Mouse (Mus musculus): ENCODE results near the gene Arhgap24. TPM values are rescaled to one million over a fixed set of nuclear protein-coding genes. Genes with fewer than 3 reads are reported as not detected.
A peak's percentile ranks its signal among the peaks of the same experiment; 100 is the strongest.

Gene Arhgap24
- polyA plus RNA-seq, 1 experiment from 2014 or later: 5.3 TPM

- H3K9me3 ChIP-seq: no peaks in the 10 kb centered on the region
- ATAC-seq: no peak
- H3K4me2 ChIP-seq (replicated peaks): no peak overlapping the region
- no peaks in the 10 kb centered on the region for H3K27me3 ChIP-seq
- H3K4me3 ChIP-seq (replicated peaks): no peak overlapping the region
- 78% methylated on average over 4 of the region's 4 CpGs for WGBS
- H3K36me3 ChIP-seq: no peaks in the 10 kb centered on the region
- no peak overlapping the region for H3K9ac ChIP-seq (replicated peaks)
- H3K4me1 ChIP-seq (replicated peaks): peaks cover 10% of the 10 kb centered on the region
- no peak overlapping the region for H3K27ac ChIP-seq
Observed at GRCm38 (mm10) chr5:102767058-102767444, 285.9 kb downstream of the Arhgap24 start.

- Histone ChIP-seq H3K9me3 (no peaks in the 10 kb centered on the region), H3K9ac (replicated peaks) (no peak overlapping the region), H3K27me3 (no peaks in the 10 kb centered on the region), H3K36me3 (no peaks in the 10 kb centered on the region), H3K4me1 (replicated peaks) (peaks cover 10% of the 10 kb centered on the region), H3K4me2 (replicated peaks) (no peak overlapping the region), H3K4me3 (replicated peaks) (no peak overlapping the region), H3K27ac (no peak overlapping the region)
- 87% methylated on average over 7 of the region's 7 CpGs for WGBS
- no peak for ATAC-seq
Observed at GRCm38 (mm10) chr5:102767822-102768221, 286.6 kb downstream of the Arhgap24 start.

GRCm38 (mm10) chr5:102768385-102769080 is 287.3 kb downstream of the Arhgap24 start:
- H3K36me3 ChIP-seq: no peaks in the 10 kb centered on the region
- H3K4me3 ChIP-seq (replicated peaks): no peak overlapping the region
- H3K27me3 ChIP-seq: no peaks in the 10 kb centered on the region
- H3K4me2 ChIP-seq (replicated peaks): no peak overlapping the region
- H3K4me1 ChIP-seq (replicated peaks): peaks cover 10% of the 10 kb centered on the region
- ATAC-seq: peak; percentile 71
- WGBS: 49% methylated on average over 12 of the region's 12 CpGs
- H3K9me3 ChIP-seq: no peaks in the 10 kb centered on the region
- no peak overlapping the region for H3K27ac ChIP-seq
- no peak overlapping the region for H3K9ac ChIP-seq (replicated peaks)

- Histone ChIP-seq H3K9ac (replicated peaks) (no peak overlapping the region), H3K4me1 (replicated peaks) (peaks cover 13% of the 10 kb centered on the region), H3K9me3 (no peaks in the 10 kb centered on the region), H3K27ac (no peak overlapping the region), H3K4me2 (replicated peaks) (no peak overlapping the region), H3K36me3 (no peaks in the 10 kb centered on the region), H3K4me3 (replicated peaks) (no peak overlapping the region), H3K27me3 (no peaks in the 10 kb centered on the region)
- 77% methylated on average over 7 of the region's 7 CpGs for WGBS
- ATAC-seq: no peak
Observed at GRCm38 (mm10) chr5:102770611-102771010, 289.4 kb downstream of the Arhgap24 start.

GRCm38 (mm10) chr5:102774500-102774899 is 293.3 kb downstream of the Arhgap24 start:
- Histone ChIP-seq H3K4me1 (replicated peaks) (peaks cover 12% of the 10 kb centered on the region), H3K36me3 (no peaks in the 10 kb centered on the region), H3K27ac (no peak overlapping the region), H3K9ac (replicated peaks) (no peak overlapping the region), H3K4me2 (replicated peaks) (no peak overlapping the region), H3K4me3 (replicated peaks) (no peak overlapping the region), H3K9me3 (no peaks in the 10 kb centered on the region), H3K27me3 (no peaks in the 10 kb centered on the region)
- WGBS: 20% methylated on average over 4 of the region's 4 CpGs
- no peak for ATAC-seq

GRCm38 (mm10) chr5:102777255-102777654 is 296.1 kb downstream of the Arhgap24 start:
- WGBS: 96% methylated on average over 9 of the region's 9 CpGs
- Histone ChIP-seq H3K4me3 (replicated peaks) (no peak overlapping the region), H3K9me3 (no peaks in the 10 kb centered on the region), H3K9ac (replicated peaks) (no peak overlapping the region), H3K27me3 (no peaks in the 10 kb centered on the region), H3K4me1 (replicated peaks) (peaks cover 12% of the 10 kb centered on the region), H3K4me2 (replicated peaks) (no peak overlapping the region), H3K36me3 (no peaks in the 10 kb centered on the region), H3K27ac (no peak overlapping the region)
- ATAC-seq: no peak

GRCm38 (mm10) chr5:102777852-102778251 is 296.7 kb downstream of the Arhgap24 start:
- no peak for ATAC-seq
- peak overlapping the region; percentile 56; the same call in 1 of the 2 replicates for H3K27ac ChIP-seq
- 83% methylated on average over 9 of the region's 9 CpGs for WGBS
- H3K4me3 ChIP-seq (replicated peaks): no peak overlapping the region
- no peaks in the 10 kb centered on the region for H3K27me3 ChIP-seq
- no peak overlapping the region for H3K4me2 ChIP-seq (replicated peaks)
- H3K4me1 ChIP-seq (replicated peaks): peaks cover 12% of the 10 kb centered on the region
- H3K36me3 ChIP-seq: no peaks in the 10 kb centered on the region
- H3K9me3 ChIP-seq: no peaks in the 10 kb centered on the region
- H3K9ac ChIP-seq (replicated peaks): no peak overlapping the region

GRCm38 (mm10) chr5:102778253-102778652 is 297.1 kb downstream of the Arhgap24 start:
- no peak overlapping the region for H3K9ac ChIP-seq (replicated peaks)
- no peak overlapping the region for H3K4me2 ChIP-seq (replicated peaks)
- H3K27me3 ChIP-seq: no peaks in the 10 kb centered on the region
- H3K27ac ChIP-seq: peak overlapping the region; percentile 56; the same call in 1 of the 2 replicates
- 35% methylated on average over 5 of the region's 5 CpGs for WGBS
- peaks cover 12% of the 10 kb centered on the region for H3K4me1 ChIP-seq (replicated peaks)
- H3K9me3 ChIP-seq: no peaks in the 10 kb centered on the region
- H3K36me3 ChIP-seq: no peaks in the 10 kb centered on the region
- no peak overlapping the region for H3K4me3 ChIP-seq (replicated peaks)
- peak; percentile 75 for ATAC-seq

GRCm38 (mm10) chr5:102783585-102783984 is 302.4 kb downstream of the Arhgap24 start:
- Histone ChIP-seq H3K9me3 (no peaks in the 10 kb centered on the region), H3K27ac (no peak overlapping the region), H3K4me3 (replicated peaks) (no peak overlapping the region), H3K9ac (replicated peaks) (no peak overlapping the region), H3K4me1 (replicated peaks) (no peaks in the 10 kb centered on the region), H3K36me3 (no peaks in the 10 kb centered on the region), H3K27me3 (no peaks in the 10 kb centered on the region), H3K4me2 (replicated peaks) (no peak overlapping the region)
- ATAC-seq: no peak
- WGBS: 74% methylated on average over 4 of the region's 4 CpGs

- Histone ChIP-seq H3K36me3 (no peaks in the 10 kb centered on the region), H3K27ac (no peak overlapping the region), H3K9ac (replicated peaks) (no peak overlapping the region), H3K9me3 (no peaks in the 10 kb centered on the region), H3K4me1 (replicated peaks) (no peaks in the 10 kb centered on the region), H3K4me2 (replicated peaks) (no peak overlapping the region), H3K27me3 (no peaks in the 10 kb centered on the region), H3K4me3 (replicated peaks) (no peak overlapping the region)
- no peak for ATAC-seq
- WGBS: 74% methylated on average over 2 of the region's 2 CpGs
Observed at GRCm38 (mm10) chr5:102786123-102786522, 304.9 kb downstream of the Arhgap24 start.

- H3K9ac ChIP-seq (replicated peaks): no peak overlapping the region
- no peak overlapping the region for H3K4me3 ChIP-seq (replicated peaks)
Observed at GRCm38 (mm10) chr5:102788437-102788836, 307.2 kb downstream of the Arhgap24 start.

GRCm38 (mm10) chr5:102791273-102791672 is 310.1 kb downstream of the Arhgap24 start:
- Histone ChIP-seq H3K27me3 (no peaks in the 10 kb centered on the region), H3K9me3 (no peaks in the 10 kb centered on the region), H3K9ac (replicated peaks) (no peak overlapping the region), H3K4me2 (replicated peaks) (no peak overlapping the region), H3K4me1 (replicated peaks) (0 out of 2 replicates have a peak, but pooled peaks cover 2% of the 10 kb centered on the region), H3K4me3 (replicated peaks) (no peak overlapping the region), H3K27ac (no peak overlapping the region), H3K36me3 (no peaks in the 10 kb centered on the region)
- ATAC-seq: no peak
- WGBS: 54% methylated on average over 4 of the region's 4 CpGs

More at GRCm38 (mm10) chr5:102788437-102788836, 307.2 kb downstream of the Arhgap24 start:
- no peak for ATAC-seq
- Histone ChIP-seq H3K27me3 (no peaks in the 10 kb centered on the region), H3K4me2 (replicated peaks) (no peak overlapping the region), H3K4me1 (replicated peaks) (0 out of 2 replicates have a peak, but pooled peaks cover 2% of the 10 kb centered on the region), H3K9me3 (no peaks in the 10 kb centered on the region), H3K36me3 (no peaks in the 10 kb centered on the region), H3K27ac (no peak overlapping the region)
- 86% methylated on average over 3 of the region's 3 CpGs for WGBS

GRCm38 (mm10) chr5:102793536-102793935 is 312.3 kb downstream of the Arhgap24 start:
- H3K4me2 ChIP-seq (replicated peaks): no peak overlapping the region
- H3K4me3 ChIP-seq (replicated peaks): no peak overlapping the region
- H3K36me3 ChIP-seq: no peaks in the 10 kb centered on the region
- no peaks in the 10 kb centered on the region for H3K27me3 ChIP-seq
- H3K4me1 ChIP-seq (replicated peaks): 0 out of 2 replicates have a peak, but pooled peaks cover 2% of the 10 kb centered on the region
- H3K9me3 ChIP-seq: no peaks in the 10 kb centered on the region
- 85% methylated on average over 11 of the region's 11 CpGs for WGBS
- no peak for ATAC-seq
- no peak overlapping the region for H3K27ac ChIP-seq
- no peak overlapping the region for H3K9ac ChIP-seq (replicated peaks)

Data from midbrain, embryonic 13.5 days (tissue).